Mouse (Mus musculus): Measurements from ENCODE around the gene Sec16a. TPM values are rescaled to one million over a fixed set of nuclear protein-coding genes. Genes with fewer than 3 reads are reported as not detected.

Sec16a gene
- polyA plus RNA-seq, 1 experiment = not detected

DNA sequence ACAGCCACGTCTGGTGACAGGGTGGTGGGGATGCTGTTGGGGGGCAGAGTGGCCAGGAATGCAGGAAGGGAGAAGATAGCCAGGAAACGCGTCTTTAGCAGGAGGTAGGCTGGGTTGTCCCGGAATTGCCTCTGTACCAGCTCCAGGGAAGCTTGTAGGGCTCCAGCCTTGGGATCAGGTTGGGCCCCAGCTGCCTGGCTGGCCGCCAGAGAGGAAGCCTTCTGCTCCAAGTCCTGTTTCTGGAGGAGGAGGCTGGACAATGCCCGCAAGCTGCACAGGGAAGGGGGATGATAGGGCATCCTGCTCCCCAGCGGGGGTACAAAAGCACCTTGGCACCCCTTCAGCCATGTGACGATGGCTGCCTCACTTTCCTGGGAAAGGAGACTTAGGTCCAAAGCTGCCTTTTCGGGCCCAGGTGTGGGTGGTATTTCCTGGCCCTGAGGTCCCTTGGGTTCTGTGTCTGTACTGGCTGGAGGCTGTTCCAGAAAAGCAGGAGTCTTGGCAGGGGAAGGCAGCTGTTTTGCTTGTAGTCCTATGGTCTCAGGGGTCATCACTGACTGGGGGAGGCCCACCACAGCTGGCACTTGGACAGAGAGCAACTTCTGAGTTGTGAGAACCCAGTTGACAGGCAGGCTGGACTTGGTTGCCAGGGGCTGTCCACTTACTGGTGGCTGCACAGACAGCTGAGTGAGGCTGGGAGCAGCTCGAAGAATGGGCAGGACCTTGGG is 80.1 kb downstream of the Sec16a start:
- WGBS = 54% methylated on average over 10 of the region's 10 CpGs

DNA sequence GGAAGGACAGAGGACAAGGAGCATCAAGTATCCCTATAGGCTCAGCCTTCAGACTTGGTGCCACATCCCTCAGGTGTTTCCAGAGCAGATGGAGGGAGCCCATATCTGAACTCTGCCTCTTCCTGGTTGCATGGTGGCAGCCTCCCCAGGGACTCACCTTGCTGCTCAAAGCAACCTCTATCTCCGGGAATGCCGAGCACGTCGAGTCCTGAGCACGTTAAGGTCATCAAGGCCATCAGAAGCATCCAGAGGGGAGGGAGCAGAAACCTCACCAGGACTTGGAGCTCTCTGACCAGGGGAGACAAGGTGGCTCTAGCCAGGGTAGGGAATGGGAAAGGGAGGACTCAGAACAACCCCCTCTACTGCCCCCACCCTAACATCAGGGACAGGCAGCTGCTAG is 81.5 kb downstream of the Sec16a start:
- Histone ChIP-seq H3K27ac (ENCODE audit: insufficient read depth, low read depth, low read length) (no peak overlapping the region), H3K4me1 (ENCODE audit: control insufficient read depth, insufficient read depth, low read length) (peaks cover 20% of the 10 kb centered on the region), H3K4me3 (ENCODE audit: insufficient read depth, low read depth, low read length) (no peak overlapping the region)
- 91% methylated on average over 5 of the region's 5 CpGs for whole genome bisulfite sequencing
- no peak for TF ChIP-seq POLR2A (IDR thresholded peaks at IDR 0.05; ENCODE audit: insufficient read depth, low read depth, low read length)
- TF ChIP-seq CTCF (IDR thresholded peaks at IDR 0.05; ENCODE audit: insufficient read depth, low read depth, low read length) = no peak

More for the DNA sequence above, 80.1 kb downstream of the Sec16a start:
- H3K4me1 ChIP-seq (ENCODE audit: control insufficient read depth, insufficient read depth, low read length) = peaks cover 6% of the 10 kb centered on the region
- no peak overlapping the region for H3K27ac ChIP-seq (ENCODE audit: insufficient read depth, low read depth, low read length)
- no peak for TF ChIP-seq CTCF (IDR thresholded peaks at IDR 0.05; ENCODE audit: insufficient read depth, low read depth, low read length)
- TF ChIP-seq POLR2A (IDR thresholded peaks at IDR 0.05; ENCODE audit: insufficient read depth, low read depth, low read length) = no peak
- H3K4me3 ChIP-seq (ENCODE audit: insufficient read depth, low read depth, low read length) = no peak overlapping the region

DNA sequence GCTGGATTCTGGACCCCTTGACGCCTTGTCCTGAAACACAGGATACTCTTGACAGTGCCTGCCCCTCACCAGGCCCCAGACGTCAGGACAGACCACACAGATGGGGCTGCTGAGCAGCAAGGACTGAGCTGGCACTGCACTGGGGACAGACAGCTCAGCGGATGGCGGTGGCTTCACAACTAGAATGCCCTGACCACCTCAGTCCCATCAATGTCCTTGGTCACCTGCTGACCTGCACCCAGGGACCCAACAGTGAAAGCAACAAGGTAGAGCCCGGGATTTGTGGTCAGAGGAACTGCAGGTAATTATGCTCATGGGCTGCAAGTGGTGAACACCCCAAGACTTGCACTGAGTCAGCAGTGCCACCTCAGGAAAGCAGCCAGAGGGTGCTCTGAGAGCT is 82.0 kb downstream of the Sec16a start:
- no peak for TF ChIP-seq CTCF (IDR thresholded peaks at IDR 0.05; ENCODE audit: insufficient read depth, low read depth, low read length)
- TF ChIP-seq POLR2A (IDR thresholded peaks at IDR 0.05; ENCODE audit: insufficient read depth, low read depth, low read length) = no peak
- WGBS = 85% methylated on average over 5 of the region's 5 CpGs
- Histone ChIP-seq H3K4me3 (ENCODE audit: insufficient read depth, low read depth, low read length) (no peak overlapping the region), H3K4me1 (ENCODE audit: control insufficient read depth, insufficient read depth, low read length) (peaks cover 24% of the 10 kb centered on the region), H3K27ac (ENCODE audit: insufficient read depth, low read depth, low read length) (no peak overlapping the region)

- WGBS = 74% methylated on average over 3 of the region's 3 CpGs
- TF ChIP-seq POLR2A (IDR thresholded peaks at IDR 0.05; ENCODE audit: insufficient read depth, low read depth, low read length) (no peak), CTCF (IDR thresholded peaks at IDR 0.05; ENCODE audit: insufficient read depth, low read depth, low read length) (no peak)
- peaks cover 39% of the 10 kb centered on the region for H3K4me1 ChIP-seq (ENCODE audit: control insufficient read depth, insufficient read depth, low read length)
- H3K4me3 ChIP-seq (ENCODE audit: insufficient read depth, low read depth, low read length) = no peak within 1 kb of the TSS
- peak within 1 kb of the TSS; percentile 22 for H3K27ac ChIP-seq (ENCODE audit: insufficient read depth, low read depth, low read length)
These were observed 84.2 kb downstream of the Sec16a start, which contains the start of gene Card9 for GRCm38 (mm10) chr2:26360772-26361171. TSS of gene Card9 (minus strand) at chr2:26360918.

- no peak for TF ChIP-seq CTCF (IDR thresholded peaks at IDR 0.05; ENCODE audit: insufficient read depth, low read depth, low read length)
- TF ChIP-seq POLR2A (IDR thresholded peaks at IDR 0.05; ENCODE audit: insufficient read depth, low read depth, low read length) = no peak
- WGBS = 49% methylated on average over 6 of the region's 6 CpGs
- H3K4me1 ChIP-seq (ENCODE audit: control insufficient read depth, insufficient read depth, low read length) = peaks cover 44% of the 10 kb centered on the region
- H3K4me3 ChIP-seq (ENCODE audit: insufficient read depth, low read depth, low read length) = no peak overlapping the region
- peak overlapping the region; percentile 22 for H3K27ac ChIP-seq (ENCODE audit: insufficient read depth, low read depth, low read length)
These were observed 85.0 kb downstream of the Sec16a start for GRCm38 (mm10) chr2:26359983-26360382.

Other genes with a start within 250 kb of the Sec16a start
- gene Lhx3, start 236.9 kb downstream of the Sec16a start, polyA plus RNA-seq (2012; ENCODE audit: insufficient read depth, insufficient read length, low replicate concordance, missing spikeins) = not detected in 2 replicates
- gene Qsox2, start 207.7 kb downstream of the Sec16a start, polyA plus RNA-seq (2012; ENCODE audit: insufficient read depth, insufficient read length, low replicate concordance, missing spikeins) = not detected in 2 replicates
- gene Ccdc187, start 150.7 kb downstream of the Sec16a start, polyA plus RNA-seq (2012; ENCODE audit: insufficient read depth, insufficient read length, low replicate concordance, missing spikeins) = not detected in 2 replicates
- 357 TPM in 1 of 2 replicates, not detected in the other for gene Gpsm1, start 129.7 kb downstream of the Sec16a start, polyA plus RNA-seq (2012; ENCODE audit: insufficient read depth, insufficient read length, low replicate concordance, missing spikeins)
- not detected in 2 replicates for gene Dnlz, start 93.1 kb downstream of the Sec16a start, polyA plus RNA-seq (2012; ENCODE audit: insufficient read depth, insufficient read length, low replicate concordance, missing spikeins)
- gene Card9, start 84.3 kb downstream of the Sec16a start, polyA plus RNA-seq (2012; ENCODE audit: insufficient read depth, insufficient read length, low replicate concordance, missing spikeins) = not detected in 2 replicates
- not detected in 2 replicates for gene Snapc4, start 64.6 kb downstream of the Sec16a start, polyA plus RNA-seq (2012; ENCODE audit: insufficient read depth, insufficient read length, low replicate concordance, missing spikeins)
- not detected in 2 replicates for gene Entr1, start 55.9 kb downstream of the Sec16a start, polyA plus RNA-seq (2012; ENCODE audit: insufficient read depth, insufficient read length, low replicate concordance, missing spikeins)
- gene Pmpca, start 55.9 kb downstream of the Sec16a start, polyA plus RNA-seq (2012; ENCODE audit: insufficient read depth, insufficient read length, low replicate concordance, missing spikeins) = 415 TPM in 1 of 2 replicates, not detected in the other
- not detected in 2 replicates for gene Inpp5e, start 36.0 kb downstream of the Sec16a start, polyA plus RNA-seq (2012; ENCODE audit: insufficient read depth, insufficient read length, low replicate concordance, missing spikeins)
- 48.1 TPM in 1 of 2 replicates, not detected in the other for gene Notch1, start 71.4 kb upstream of the Sec16a start, polyA plus RNA-seq (2012; ENCODE audit: insufficient read depth, insufficient read length, low replicate concordance, missing spikeins)
- gene Egfl7, start 134.8 kb upstream of the Sec16a start, polyA plus RNA-seq (2012; ENCODE audit: insufficient read depth, insufficient read length, low replicate concordance, missing spikeins) = not detected in 2 replicates
- gene Gm20532, start 141.4 kb upstream of the Sec16a start, polyA plus RNA-seq (2012; ENCODE audit: insufficient read depth, insufficient read length, low replicate concordance, missing spikeins) = not detected in 2 replicates
- not detected in 2 replicates for gene Agpat2, start 159.2 kb upstream of the Sec16a start, polyA plus RNA-seq (2012; ENCODE audit: insufficient read depth, insufficient read length, low replicate concordance, missing spikeins)
- not detected in 2 replicates for gene Fam69b, start 183.2 kb upstream of the Sec16a start, polyA plus RNA-seq (2012; ENCODE audit: insufficient read depth, insufficient read length, low replicate concordance, missing spikeins)
- gene Lcn4, start 226.1 kb upstream of the Sec16a start, polyA plus RNA-seq (2012; ENCODE audit: insufficient read depth, insufficient read length, low replicate concordance, missing spikeins) = not detected in 2 replicates